Mouse (Mus musculus) midbrain, embryonic 14.5 days (tissue): ENCODE measurements at regions not wholly inside any gene's neighbourhood (a gene's known extent, or its start where the extent isn't known, plus 50 kb on each side); places are given as distances from the start of the nearest gene placed in this dataset.
A peak's percentile ranks its signal among the peaks of the same experiment; 100 is the strongest.

Source experiments
- ATAC-seq: fragments of 200-750 bp; cut with Nextera tagmentation; 2 replicates; pipeline ENCODE4 v1.8.0; 2017; ENCODE audit warnings: moderate number of reproducible peaks, moderate library complexity; ENCODE audit not compliant: low FRiP score, low TSS enrichment
- DNase-seq: peaks from one replicate; pipeline ENCODE4 v3.0.0-alpha.2; 2015
- H3K27ac ChIP-seq: fragments of 300-500 bp; sonication (generic); replicated peaks from 2 replicates; pipeline ENCODE4 v1.5.1; 2014; ENCODE audit warnings: mild to moderate bottlenecking, low read depth, low read length, moderate library complexity
- H3K27me3 ChIP-seq: fragments of 300-500 bp; sonication (generic); 2 replicates; pipeline ENCODE4 v1.6.1; 2014; ENCODE audit warnings: low read length, control low read depth, mixed read lengths; ENCODE audit not compliant: control insufficient read depth, insufficient read depth
- H3K36me3 ChIP-seq: fragments of 300-500 bp; sonication (generic); 2 replicates; pipeline ENCODE4 v1.6.1; 2014; ENCODE audit warnings: low read length, control low read depth; ENCODE audit not compliant: control insufficient read depth, insufficient read depth
- H3K4me1 ChIP-seq: fragments of 300-500 bp; sonication (generic); 2 replicates; pipeline ENCODE4 v1.6.1; 2014; ENCODE audit warnings: mild to moderate bottlenecking, antibody characterized with exemption, low read length, control low read depth; ENCODE audit not compliant: control insufficient read depth, insufficient read depth
- H3K4me2 ChIP-seq: fragments of 300-500 bp; sonication (generic); 2 replicates; pipeline ENCODE4 v1.6.1; 2014; ENCODE audit warnings: mild to moderate bottlenecking, low read length, moderate library complexity
- H3K4me3 ChIP-seq: fragments of 300-500 bp; sonication (generic); replicated peaks from 2 replicates; pipeline ENCODE4 v1.5.1; 2014; ENCODE audit warnings: low read depth, low read length
- H3K9ac ChIP-seq: fragments of 300-500 bp; sonication (generic); replicated peaks from 2 replicates; pipeline ENCODE4 v1.6.1; 2014; ENCODE audit warnings: mild to moderate bottlenecking, low read length, moderate library complexity
- H3K9me3 ChIP-seq: fragments of 300-500 bp; sonication (generic); 2 replicates; pipeline ENCODE4 v1.6.1; 2016; ENCODE audit warnings: low read length, control low read depth, mixed read lengths; ENCODE audit not compliant: control insufficient read depth
- WGBS: fragments of 180-500 bp; shearing (Covaris S2); extraction: QIAGEN DNeasy Blood & Tissue Kit; methylation state at CpG from one replicate; pipeline ENCODE4 v1.1.7; 2014; 5-methylcytosine and 5-hydroxymethylcytosine counted together

- H3K27me3 ChIP-seq = no peaks in the 10 kb centered on the region
- 82% methylated on average over 8 of the region's 8 CpGs for whole genome bisulfite sequencing
- DNase-seq (no peak), ATAC-seq (no peak)
- no peak overlapping the region for H3K4me3 ChIP-seq
- H3K9me3 ChIP-seq = no peaks in the 10 kb centered on the region
- no peak overlapping the region for H3K27ac ChIP-seq
- H3K4me2 ChIP-seq = no peak overlapping the region
- no peak overlapping the region for H3K9ac ChIP-seq
- H3K36me3 ChIP-seq = no peaks in the 10 kb centered on the region
- H3K4me1 ChIP-seq = no peaks in the 10 kb centered on the region
Measured at GRCm38 (mm10) chr13:71736821-71737345, 226.6 kb downstream of the Irx1 start.

DNA sequence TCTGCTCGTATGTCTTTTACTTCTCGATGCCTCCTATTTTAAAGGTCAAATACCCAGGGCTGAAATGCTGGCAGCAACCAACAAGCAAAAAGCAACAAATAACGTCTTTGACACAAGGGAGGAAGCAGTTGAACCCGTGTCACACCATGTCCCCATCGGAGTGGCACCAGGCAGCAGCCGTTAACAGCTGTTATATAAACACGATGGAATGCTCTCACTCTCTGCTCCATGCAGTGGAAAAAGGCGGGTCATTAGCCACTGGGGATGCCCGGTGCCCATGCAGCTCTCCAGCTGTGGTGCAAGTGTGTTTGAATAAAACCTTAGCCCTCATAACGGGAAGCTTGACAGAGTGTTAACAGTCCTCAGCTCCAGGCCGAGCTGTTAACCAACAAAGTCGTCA is 229.3 kb downstream of the Irx1 start:
- H3K27ac ChIP-seq = no peak overlapping the region
- no peak overlapping the region for H3K4me3 ChIP-seq
- H3K27me3 ChIP-seq = no peaks in the 10 kb centered on the region
- 66% methylated on average over 12 of the region's 12 CpGs for WGBS
- H3K36me3 ChIP-seq = no peaks in the 10 kb centered on the region
- H3K9ac ChIP-seq = no peak overlapping the region
- ATAC-seq (no peak), DNase-seq (no peak)
- H3K4me1 ChIP-seq = no peaks in the 10 kb centered on the region
- H3K4me2 ChIP-seq = no peak overlapping the region
- H3K9me3 ChIP-seq = no peaks in the 10 kb centered on the region

GRCm38 (mm10) chr13:71733360-71733759 is 230.2 kb downstream of the Irx1 start:
- Histone ChIP-seq H3K27me3 (no peaks in the 10 kb centered on the region), H3K27ac (no peak overlapping the region), H3K9ac (no peak overlapping the region), H3K4me1 (no peaks in the 10 kb centered on the region), H3K9me3 (no peaks in the 10 kb centered on the region), H3K36me3 (no peaks in the 10 kb centered on the region), H3K4me2 (no peak overlapping the region), H3K4me3 (no peak overlapping the region)
- 90% methylated on average over 5 of the region's 5 CpGs for WGBS
- ATAC-seq (no peak), DNase-seq (no peak)

- WGBS = 94% methylated on average over 1 of the region's 1 CpGs
- Histone ChIP-seq H3K9me3 (no peaks in the 10 kb centered on the region), H3K36me3 (no peaks in the 10 kb centered on the region), H3K4me2 (no peak overlapping the region), H3K4me1 (no peaks in the 10 kb centered on the region), H3K4me3 (no peak overlapping the region), H3K27ac (no peak overlapping the region), H3K9ac (no peak overlapping the region), H3K27me3 (no peaks in the 10 kb centered on the region)
- DNase-seq (no peak), ATAC-seq (no peak)
Measured at GRCm38 (mm10) chr13:71732903-71733302, 230.6 kb downstream of the Irx1 start.

DNA sequence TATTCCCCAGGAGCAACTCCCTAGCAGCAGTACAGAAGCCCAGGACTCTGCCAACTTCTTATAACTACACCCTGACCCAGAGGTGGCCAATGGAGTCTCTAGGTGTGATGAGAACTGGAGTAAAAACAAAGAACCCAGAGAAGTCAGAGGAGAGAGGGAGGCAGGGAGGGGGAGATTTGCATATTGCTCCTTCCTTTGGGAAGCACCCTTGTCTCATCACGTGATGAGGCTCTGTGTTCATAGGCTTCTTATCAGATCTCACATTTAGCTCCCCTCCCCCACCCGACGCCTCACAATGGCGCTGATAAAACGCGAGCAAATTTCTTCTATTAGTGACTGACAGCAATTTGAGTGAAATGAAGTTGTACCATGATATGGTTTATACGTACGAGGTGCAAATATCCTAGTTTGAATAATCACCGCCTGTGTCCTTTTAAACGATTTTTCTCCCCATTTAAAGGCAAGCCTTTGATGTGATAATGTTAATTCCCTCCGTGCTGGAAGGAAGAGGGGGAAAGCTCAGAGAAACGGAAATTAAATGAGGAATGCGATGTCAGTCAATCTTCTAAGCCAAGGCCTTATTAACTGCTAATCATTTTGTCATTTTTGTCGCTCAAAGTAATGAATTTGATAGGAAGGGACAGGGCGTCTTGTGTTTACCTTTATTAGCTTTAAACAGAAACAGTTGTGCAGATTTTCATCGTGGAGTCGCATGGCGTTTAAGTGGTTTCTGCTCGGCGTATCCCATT is 273.3 kb downstream of the Irx1 start:
- no peak overlapping the region for H3K9ac ChIP-seq
- peak; percentile 78; the same call in 1 of the 2 replicates for ATAC-seq
- H3K36me3 ChIP-seq = no peaks in the 10 kb centered on the region
- H3K4me3 ChIP-seq = no peak overlapping the region
- 9% methylated on average over 20 of the region's 20 CpGs for WGBS
- H3K4me1 ChIP-seq = peaks cover 19% of the 10 kb centered on the region
- peak; percentile 87 for DNase-seq
- peak overlapping the region; percentile 71 for H3K27ac ChIP-seq
- H3K9me3 ChIP-seq = no peaks in the 10 kb centered on the region
- H3K27me3 ChIP-seq = no peaks in the 10 kb centered on the region
- peak overlapping the region; percentile 29 for H3K4me2 ChIP-seq

DNA sequence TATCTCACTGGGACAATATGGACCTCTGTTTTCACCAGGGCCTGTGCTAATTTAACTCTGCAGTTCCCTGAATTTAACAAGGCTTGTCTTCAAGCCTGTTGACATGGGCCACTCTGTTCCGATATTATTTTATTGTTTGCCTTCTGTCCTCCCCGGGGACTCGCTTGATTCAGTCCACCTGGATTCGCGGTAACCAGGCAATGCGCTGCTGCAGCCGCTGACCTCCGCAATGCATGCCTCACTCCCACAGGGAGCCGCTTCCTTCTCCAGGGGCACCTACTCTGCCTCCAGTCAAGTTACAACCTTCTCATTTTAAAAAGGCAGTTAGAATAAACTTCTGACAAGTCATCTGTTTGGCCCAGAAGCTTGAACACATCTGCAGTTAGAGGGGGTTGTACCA is 274.3 kb downstream of the Irx1 start:
- H3K4me2 ChIP-seq = no peak overlapping the region
- no peak overlapping the region for H3K27ac ChIP-seq
- H3K9me3 ChIP-seq = no peaks in the 10 kb centered on the region
- no peak for ATAC-seq
- 49% methylated on average over 9 of the region's 9 CpGs for WGBS
- no peaks in the 10 kb centered on the region for H3K36me3 ChIP-seq
- H3K4me3 ChIP-seq = no peak overlapping the region
- no peak overlapping the region for H3K9ac ChIP-seq
- peaks cover 19% of the 10 kb centered on the region for H3K4me1 ChIP-seq
- H3K27me3 ChIP-seq = no peaks in the 10 kb centered on the region
- peak; percentile 34 for DNase-seq

DNA sequence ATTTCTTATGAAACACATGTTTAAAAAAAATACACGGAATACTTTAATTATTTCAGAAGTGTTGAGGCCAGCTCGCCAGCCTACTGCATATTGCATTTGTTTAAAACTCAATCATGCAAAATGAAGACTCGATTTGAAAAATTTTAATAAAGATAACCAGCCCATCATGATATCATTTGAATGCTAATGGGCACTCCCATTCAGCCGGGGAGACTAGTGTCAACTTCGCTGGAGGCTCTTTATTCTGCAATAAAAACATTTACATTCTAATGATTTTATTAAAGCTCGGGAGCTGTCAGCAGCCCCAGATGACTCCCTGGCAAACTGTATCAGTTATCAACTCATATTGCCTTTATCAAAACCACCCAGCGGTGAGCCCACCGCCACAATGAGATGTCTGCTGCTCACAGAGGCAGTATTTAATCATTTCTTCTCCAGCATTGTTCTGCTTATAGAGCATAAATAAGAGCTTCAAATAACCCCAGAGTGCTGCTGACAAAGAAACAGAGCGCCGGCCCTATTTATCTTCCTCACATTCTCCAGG is 287.4 kb downstream of the Irx1 start:
- DNase-seq (peak; percentile 71), ATAC-seq (no peak)
- Histone ChIP-seq H3K27me3 (no peaks in the 10 kb centered on the region), H3K4me3 (no peak overlapping the region), H3K4me1 (peaks cover 8% of the 10 kb centered on the region), H3K9ac (no peak overlapping the region), H3K36me3 (no peaks in the 10 kb centered on the region), H3K27ac (peak overlapping the region; percentile 55), H3K4me2 (no peak overlapping the region), H3K9me3 (no peaks in the 10 kb centered on the region)
- 35% methylated on average over 10 of the region's 10 CpGs for WGBS

GRCm38 (mm10) chr13:71669956-71670739 is 293.4 kb downstream of the Irx1 start:
- ATAC-seq (no peak), DNase-seq (no peak)
- Histone ChIP-seq H3K36me3 (no peaks in the 10 kb centered on the region), H3K4me2 (no peak overlapping the region), H3K9me3 (no peaks in the 10 kb centered on the region), H3K9ac (no peak overlapping the region), H3K27me3 (no peaks in the 10 kb centered on the region), H3K4me1 (no peaks in the 10 kb centered on the region), H3K27ac (no peak overlapping the region), H3K4me3 (no peak overlapping the region)
- 89% methylated on average over 6 of the region's 6 CpGs for WGBS
